7 mouse cellular contexts compared by ENCODE assay signal in the genomic region with DNA sequence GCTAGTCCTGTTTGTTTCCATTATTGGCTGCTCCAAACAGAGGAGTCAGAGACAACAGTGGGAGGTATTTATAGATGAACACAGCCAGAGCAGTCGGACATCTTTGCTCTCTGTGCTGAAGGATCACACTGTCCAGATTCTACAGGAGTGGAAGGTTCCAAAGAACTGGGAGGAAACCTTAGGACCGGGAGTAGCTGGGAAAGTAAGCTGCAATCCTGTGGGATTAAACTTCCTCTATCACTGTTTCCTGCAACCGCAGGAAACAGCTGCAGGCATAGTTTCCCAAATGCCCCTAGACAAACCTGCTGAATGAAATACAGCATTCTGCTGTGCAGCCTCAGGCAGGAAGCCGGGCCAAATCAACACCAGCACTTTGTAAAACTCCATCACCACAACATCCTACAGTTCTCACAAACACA.
DNase-seq lines count a peak whose midpoint lies in the region; ATAC-seq lines count a peak whose summit lies in the region.

No protein-coding gene starts in this region.

- no peaks in the 10 kb centered on the region for H3K9me3 ChIP-seq in heart, embryonic 13.5 days

- no peaks in the 10 kb centered on the region for H3K27me3 ChIP-seq in heart, embryonic 13.5 days (replicated peaks)

- no peak for ATAC-seq in heart, embryonic 13.5 days (ENCODE audit: extremely low read depth, insufficient number of reproducible peaks, low FRiP score, low TSS enrichment)

- peak overlapping the region; percentile 10; the same call in 1 of the 2 replicates for H3K4me2 ChIP-seq in heart, embryonic 13.5 days

- H3K36me3 ChIP-seq in heart, embryonic 13.5 days = no peaks in the 10 kb centered on the region

- WGBS in heart, embryonic 13.5 days = 25% methylated on average over 4 of the region's 4 CpGs

- no peak overlapping the region for H3K9ac ChIP-seq in heart, embryonic 13.5 days

- H3K27ac ChIP-seq in heart, embryonic 13.5 days (replicated peaks) = peak overlapping the region; percentile 80

- DNase-seq in thymus, postnatal 14 days = peak; percentile 22
- no peak for DNase-seq in thymus, postnatal 10 days (ENCODE audit: low spot score in 2 of 2)
- DNase-seq in kidney, postnatal 4 days = peak; percentile 30 to 54
- DNase-seq in adrenal gland, adult 8-10 months = no peak
- no peak for DNase-seq in right cerebral cortex, postnatal 36 days (ENCODE audit: low spot score in 2 of 2)
- no peak for DNase-seq in layer of hippocampus, adult 8-10 months (ENCODE audit: low spot score in 2 of 2)

- peaks cover 46% of the 10 kb centered on the region for H3K4me1 ChIP-seq in heart, embryonic 13.5 days

- no peak overlapping the region for H3K4me3 ChIP-seq in heart, embryonic 13.5 days

Comparison
In these comparisons a context has a peak if more than half of its experiments do, and no peak if none do; other contexts are left out.
1. DNase-seq: peak in thymus, postnatal 14 days (single experiment) and kidney, postnatal 4 days (2 of 2); none in thymus, postnatal 10 days (0 of 2), adrenal gland, adult 8-10 months (single experiment), right cerebral cortex, postnatal 36 days (0 of 2) and layer of hippocampus, adult 8-10 months (0 of 2).